Comparison of ENCODE assay signal across 16 mouse cellular contexts in the genomic region with DNA sequence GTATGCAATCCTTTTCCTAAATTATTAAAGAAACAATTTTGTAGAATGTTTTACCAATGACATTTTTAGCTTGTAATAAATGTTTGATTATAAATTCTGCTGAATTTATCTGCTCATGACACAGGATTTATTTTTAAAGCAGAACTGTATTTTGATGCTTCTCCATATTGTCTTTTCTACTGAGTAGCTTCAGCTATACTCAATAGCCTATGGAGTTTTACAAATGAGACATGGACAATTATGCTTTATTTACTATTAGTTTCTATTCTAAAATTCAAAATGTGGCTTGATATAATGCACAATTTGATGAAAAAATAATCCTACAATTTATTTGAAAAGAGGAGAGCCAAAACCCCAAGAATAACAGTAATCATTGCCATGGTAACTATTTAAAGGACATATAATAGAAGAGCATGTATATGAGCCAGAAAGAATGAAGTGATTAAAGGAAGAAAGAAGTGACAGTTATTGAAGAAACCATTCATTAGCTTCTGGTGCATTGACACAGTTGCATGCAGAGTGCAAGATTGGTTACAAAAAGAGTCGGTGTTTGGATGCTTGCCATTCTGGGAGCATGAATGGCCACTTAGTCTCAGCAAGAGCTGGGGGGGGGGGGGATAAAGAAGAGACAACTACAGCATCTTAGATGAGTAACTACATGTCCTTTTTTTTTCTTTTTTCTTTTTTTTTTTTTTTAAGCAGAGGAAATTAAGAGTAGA.
A peak's percentile ranks its signal among the peaks of the same experiment; 100 is the strongest.
DNase-seq lines count a peak whose midpoint lies in the region; ATAC-seq and TF ChIP-seq lines count a peak whose summit lies in the region.
"Had no signal": no experiment of that assay in that cellular context is flagged by ENCODE, and none has a peak within 500 bp of the region (broad histone marks: within the 10 kb centered on the region; RNA-seq: fewer than 3 reads in every experiment).

No protein-coding gene starts in this region.

- no peak overlapping the region for H3K4me2 ChIP-seq in midbrain, embryonic 11.5 days
- no peak overlapping the region for H3K4me2 ChIP-seq in forebrain, embryonic 12.5 days
- H3K4me2 ChIP-seq in forebrain, postnatal 0 days (ENCODE audit: low read depth): no peak overlapping the region
- no peak overlapping the region for H3K4me2 ChIP-seq in midbrain, embryonic 15.5 days
- H3K4me2 ChIP-seq: heart, embryonic 13.5 days; liver, embryonic 12.5 days; stomach, embryonic 15.5 days had no signal

- H3K27me3 ChIP-seq in midbrain, embryonic 11.5 days (ENCODE audit: control insufficient read depth, insufficient read depth, low read length): no peaks in the 10 kb centered on the region
- H3K27me3 ChIP-seq in midbrain, embryonic 10.5 days (ENCODE audit: low read depth, poor library complexity, severe bottlenecking): no peaks in the 10 kb centered on the region
- no peaks in the 10 kb centered on the region for H3K27me3 ChIP-seq in forebrain, embryonic 12.5 days
- no peaks in the 10 kb centered on the region for H3K27me3 ChIP-seq in forebrain, postnatal 0 days (ENCODE audit: insufficient read depth, low read length)
- no peaks in the 10 kb centered on the region for H3K27me3 ChIP-seq in midbrain, embryonic 15.5 days (replicated peaks)
- H3K27me3 ChIP-seq: heart, embryonic 13.5 days; liver, embryonic 12.5 days; stomach, embryonic 15.5 days had no signal

- H3K36me3 ChIP-seq in midbrain, embryonic 11.5 days (ENCODE audit: control insufficient read depth, insufficient read depth, low read length): no peaks in the 10 kb centered on the region
- H3K36me3 ChIP-seq in midbrain, embryonic 10.5 days: no peaks in the 10 kb centered on the region
- H3K36me3 ChIP-seq in forebrain, embryonic 12.5 days (replicated peaks): no peaks in the 10 kb centered on the region
- no peaks in the 10 kb centered on the region for H3K36me3 ChIP-seq in forebrain, postnatal 0 days (ENCODE audit: insufficient read depth)
- H3K36me3 ChIP-seq in midbrain, embryonic 15.5 days (replicated peaks): no peaks in the 10 kb centered on the region
- H3K36me3 ChIP-seq: heart, embryonic 13.5 days; liver, embryonic 12.5 days; stomach, embryonic 15.5 days had no signal

- no peaks in the 10 kb centered on the region for H3K9me3 ChIP-seq in midbrain, embryonic 11.5 days (ENCODE audit: control insufficient read depth, low read length)
- no peaks in the 10 kb centered on the region for H3K9me3 ChIP-seq in midbrain, embryonic 10.5 days (replicated peaks)
- no peaks in the 10 kb centered on the region for H3K9me3 ChIP-seq in forebrain, embryonic 12.5 days
- H3K9me3 ChIP-seq in forebrain, postnatal 0 days (ENCODE audit: low read length): no peaks in the 10 kb centered on the region
- H3K9me3 ChIP-seq in midbrain, embryonic 15.5 days: no peaks in the 10 kb centered on the region
- H3K9me3 ChIP-seq: heart, embryonic 13.5 days; liver, embryonic 12.5 days; stomach, embryonic 15.5 days had no signal

- WGBS in midbrain, embryonic 11.5 days: 29% methylated on average over 1 of the region's 1 CpGs
- 41% methylated on average over 1 of the region's 1 CpGs for WGBS in midbrain, embryonic 10.5 days
- 8% methylated on average over 1 of the region's 1 CpGs for WGBS in forebrain, embryonic 12.5 days
- WGBS in forebrain, postnatal 0 days: 13% methylated on average over 1 of the region's 1 CpGs
- WGBS in midbrain, embryonic 15.5 days: 21% methylated on average over 1 of the region's 1 CpGs

- H3K4me1 ChIP-seq in midbrain, embryonic 11.5 days (ENCODE audit: control insufficient read depth, insufficient read depth, low read length): no peaks in the 10 kb centered on the region
- no peaks in the 10 kb centered on the region for H3K4me1 ChIP-seq in midbrain, embryonic 10.5 days
- H3K4me1 ChIP-seq in forebrain, embryonic 12.5 days: no peaks in the 10 kb centered on the region
- H3K4me1 ChIP-seq in forebrain, postnatal 0 days (ENCODE audit: insufficient read depth): no peaks in the 10 kb centered on the region
- H3K4me1 ChIP-seq in midbrain, embryonic 15.5 days: no peaks in the 10 kb centered on the region
- H3K4me1 ChIP-seq: heart, embryonic 13.5 days; liver, embryonic 12.5 days; stomach, embryonic 15.5 days had no signal

- no peak for DNase-seq in midbrain, embryonic 11.5 days (ENCODE audit: low spot score, missing footprints)
- no peak for DNase-seq in midbrain, embryonic 10.5 days (ENCODE audit: low spot score)
- peak; percentile 68 for DNase-seq in forebrain, postnatal 0 days
- no peak for DNase-seq in thymus, postnatal 10 days (ENCODE audit: low spot score in 2 of 2)
- DNase-seq in thymus, postnatal 4 days: no peak
- DNase-seq in cerebellum, adult 11 months: no peak
- DNase-seq: cerebellum, adult 18-20 months; gastrocnemius, postnatal 36 days; thymus, postnatal 25 days had no signal

- peak; percentile 73 for ATAC-seq in midbrain, embryonic 11.5 days (ENCODE audit: low FRiP score)
- ATAC-seq in forebrain, embryonic 12.5 days (ENCODE audit: low FRiP score): peak; percentile 87
- peak; percentile 80 for ATAC-seq in forebrain, postnatal 0 days
- ATAC-seq in midbrain, embryonic 15.5 days (replicated peaks): peak; percentile 83
- ATAC-seq: activated CD4-positive, CD25-positive, alpha-beta regulatory T cell, adult 4 months; liver, embryonic 12.5 days had no signal

- TF ChIP-seq CTCF in forebrain, postnatal 0 days (IDR thresholded peaks at IDR 0.05; ENCODE audit: low read depth): no peak

- no peak overlapping the region for H3K4me3 ChIP-seq in midbrain, embryonic 11.5 days (ENCODE audit: low read depth, low read length)
- no peak overlapping the region for H3K4me3 ChIP-seq in midbrain, embryonic 10.5 days
- H3K4me3 ChIP-seq in forebrain, embryonic 12.5 days (replicated peaks): no peak overlapping the region
- no peak overlapping the region for H3K4me3 ChIP-seq in forebrain, postnatal 0 days (ENCODE audit: low read depth, low read length)
- no peak overlapping the region for H3K4me3 ChIP-seq in midbrain, embryonic 15.5 days
- H3K4me3 ChIP-seq: erythroblast, embryonic 14.5 days; heart, embryonic 13.5 days; liver, embryonic 12.5 days; stomach, embryonic 15.5 days had no signal

- no peak overlapping the region for H3K9ac ChIP-seq in midbrain, embryonic 11.5 days (ENCODE audit: low read length)
- no peak overlapping the region for H3K9ac ChIP-seq in forebrain, embryonic 12.5 days
- no peak overlapping the region for H3K9ac ChIP-seq in forebrain, postnatal 0 days
- no peak overlapping the region for H3K9ac ChIP-seq in midbrain, embryonic 15.5 days
- H3K9ac ChIP-seq: heart, embryonic 13.5 days; liver, embryonic 12.5 days; stomach, embryonic 15.5 days had no signal

- no peak overlapping the region for H3K27ac ChIP-seq in midbrain, embryonic 11.5 days (ENCODE audit: low read depth, low read length)
- H3K27ac ChIP-seq in midbrain, embryonic 10.5 days (replicated peaks): no peak overlapping the region
- no peak overlapping the region for H3K27ac ChIP-seq in forebrain, embryonic 12.5 days
- no peak overlapping the region for H3K27ac ChIP-seq in forebrain, postnatal 0 days (ENCODE audit: low read depth, low read length)
- H3K27ac ChIP-seq in midbrain, embryonic 15.5 days: no peak overlapping the region
- H3K27ac ChIP-seq: heart, embryonic 13.5 days; liver, embryonic 12.5 days; stomach, embryonic 15.5 days had no signal
